Mouse (Mus musculus) retina, postnatal 7 days (tissue): ENCODE data around the gene Gm3543.
"Not testable (repeated sequence)": the region's sequence is repeated elsewhere in the genome, so short reads cannot be mapped to it uniquely, and the experiment has no call there.

Experiments used
- DNase-seq: peaks from one replicate; pipeline ENCODE4 v3.0.0-alpha.2; 2012; ENCODE audit warnings: low read depth, low spot score

Gm3543 gene

DNA sequence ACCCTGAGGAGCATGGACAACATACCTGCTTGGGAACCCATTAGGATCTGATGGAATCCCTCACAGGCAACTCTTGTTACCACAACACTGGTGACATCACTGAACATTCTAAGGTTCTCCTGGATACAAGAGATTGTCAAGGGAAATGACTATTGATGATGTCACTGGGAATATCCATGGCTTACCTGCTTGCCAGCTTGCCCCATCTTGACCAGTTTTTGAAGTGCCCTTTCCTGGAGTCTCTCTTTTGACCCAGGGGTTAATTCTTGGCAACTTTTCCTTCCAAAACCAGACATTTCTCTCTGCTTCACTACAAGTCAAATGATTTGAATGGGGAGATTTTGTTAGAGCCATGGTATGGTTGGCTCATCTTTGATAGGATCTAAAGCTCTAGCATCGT, at the start of gene Gm3543:
Gene Gm3543 (minus strand): TSS at position 101 of the 400 bp plus-strand sequence.
- not testable (repeated sequence) for DNase-seq

DNA sequence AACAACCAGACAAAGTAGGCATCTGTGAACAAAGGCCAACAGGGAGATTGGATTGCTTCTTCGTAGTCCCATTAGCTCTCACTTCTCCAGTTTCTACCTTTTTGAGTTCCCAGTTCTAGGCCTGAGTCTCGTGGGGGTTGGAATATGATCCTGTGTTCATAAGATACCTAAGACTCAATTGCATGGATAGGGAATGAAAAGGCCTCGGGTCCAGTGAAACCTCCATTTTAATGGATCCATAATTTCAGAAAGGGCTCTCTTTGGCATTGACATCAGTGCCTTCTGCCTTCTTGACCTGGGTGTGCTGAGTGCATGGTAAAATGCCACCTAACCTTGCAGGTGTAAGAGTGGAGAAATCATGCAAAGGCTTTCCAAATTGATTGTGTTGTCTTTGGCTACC, 14.5 kb downstream of the Gm3543 start:
- DNase-seq, result not testable (repeated sequence)

DNA sequence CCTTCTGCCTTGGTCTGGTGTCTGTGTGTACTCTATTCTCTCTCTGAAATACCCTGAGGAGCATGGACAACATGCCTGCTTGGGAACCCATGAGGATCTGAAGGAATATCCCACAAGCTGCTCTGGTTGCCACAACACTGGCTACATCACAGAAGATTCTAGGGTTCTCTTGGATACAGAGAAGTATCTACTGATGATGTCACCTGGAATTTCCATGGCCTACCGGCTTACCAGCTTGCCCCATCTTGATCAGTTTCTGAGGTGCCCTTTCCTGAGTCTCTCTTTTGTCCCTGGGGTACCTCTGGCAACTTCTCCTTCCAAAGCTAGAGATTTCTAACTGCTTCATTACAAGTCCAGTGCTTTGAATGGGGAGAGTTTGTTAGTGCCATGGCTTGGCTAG, 15.3 kb downstream of the Gm3543 start, which contains the start of gene Gm6401:
Gene Gm6401 (minus strand): TSS at position 101 of the 400 bp plus-strand sequence.
- DNase-seq, result not testable (repeated sequence)

DNA sequence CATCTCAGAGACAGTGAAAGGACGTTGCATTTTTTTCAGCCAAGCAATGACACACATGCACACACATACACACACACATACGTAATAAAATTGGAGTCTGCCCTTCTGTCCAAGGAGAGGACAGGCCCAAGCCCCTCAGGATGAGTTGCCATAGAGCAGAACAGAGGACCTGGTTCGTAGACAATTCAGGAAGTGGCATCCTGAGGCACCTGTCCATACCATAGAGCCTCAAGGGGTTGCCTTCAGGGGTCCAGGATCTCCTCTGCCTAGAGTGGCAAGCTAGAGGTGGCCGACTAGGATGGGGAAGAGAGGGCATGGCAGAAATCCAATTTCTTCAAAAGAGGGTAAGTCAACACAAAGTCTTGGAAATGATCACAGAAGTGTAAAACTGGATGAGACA, 19.0 kb downstream of the Gm3543 start:
- not testable (repeated sequence) for DNase-seq

DNA sequence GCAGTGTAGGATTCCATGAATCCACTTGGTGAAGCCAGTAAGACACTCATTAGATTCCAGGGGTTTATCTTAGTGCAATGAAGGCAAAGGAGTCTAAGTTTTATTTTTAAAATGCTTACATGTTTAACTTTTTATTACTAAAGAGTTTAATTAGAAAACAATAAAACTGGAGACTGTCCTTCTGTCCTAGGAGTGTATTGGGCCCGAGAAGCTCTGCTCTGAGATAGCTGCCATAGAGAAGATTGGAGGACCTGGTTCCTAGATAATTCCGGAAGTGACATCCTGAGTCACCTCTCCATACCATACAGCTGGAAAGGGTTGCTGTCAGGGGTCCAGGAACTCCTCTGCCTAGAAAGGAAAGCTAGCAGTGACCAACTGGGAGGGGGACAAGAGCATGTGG, 39.4 kb downstream of the Gm3543 start, which contains the start of gene 1700024B05Rik:
Gene 1700024B05Rik (plus strand): TSS at position 301 of the 400 bp plus-strand sequence.
- DNase-seq, result not testable (repeated sequence)
